Mouse (Mus musculus) adrenal gland, postnatal 25 days (tissue): ENCODE results near the gene Gucy2c. TPM values are rescaled to one million over a fixed set of nuclear protein-coding genes. Genes with fewer than 3 reads are reported as not detected.
A peak's percentile ranks its signal among the peaks of the same experiment; 100 is the strongest.
"Not testable (repeated sequence)": the region's sequence is repeated elsewhere in the genome, so short reads cannot be mapped to it uniquely, and the experiment has no call there.

ENCODE experiments used
- DNase-seq: peaks from one replicate; pipeline ENCODE4 v3.0.0; 2021; ENCODE audit warnings: mixed read lengths
- total RNA-seq: library from RNA; stranded (reverse); gene quantifications from 2 replicates; pipeline ENCODE4 v1.2.3, GENCODE M21; 2021

Gucy2c gene
- total RNA-seq, 1 experiment from 2014 or later, result not detected

DNA sequence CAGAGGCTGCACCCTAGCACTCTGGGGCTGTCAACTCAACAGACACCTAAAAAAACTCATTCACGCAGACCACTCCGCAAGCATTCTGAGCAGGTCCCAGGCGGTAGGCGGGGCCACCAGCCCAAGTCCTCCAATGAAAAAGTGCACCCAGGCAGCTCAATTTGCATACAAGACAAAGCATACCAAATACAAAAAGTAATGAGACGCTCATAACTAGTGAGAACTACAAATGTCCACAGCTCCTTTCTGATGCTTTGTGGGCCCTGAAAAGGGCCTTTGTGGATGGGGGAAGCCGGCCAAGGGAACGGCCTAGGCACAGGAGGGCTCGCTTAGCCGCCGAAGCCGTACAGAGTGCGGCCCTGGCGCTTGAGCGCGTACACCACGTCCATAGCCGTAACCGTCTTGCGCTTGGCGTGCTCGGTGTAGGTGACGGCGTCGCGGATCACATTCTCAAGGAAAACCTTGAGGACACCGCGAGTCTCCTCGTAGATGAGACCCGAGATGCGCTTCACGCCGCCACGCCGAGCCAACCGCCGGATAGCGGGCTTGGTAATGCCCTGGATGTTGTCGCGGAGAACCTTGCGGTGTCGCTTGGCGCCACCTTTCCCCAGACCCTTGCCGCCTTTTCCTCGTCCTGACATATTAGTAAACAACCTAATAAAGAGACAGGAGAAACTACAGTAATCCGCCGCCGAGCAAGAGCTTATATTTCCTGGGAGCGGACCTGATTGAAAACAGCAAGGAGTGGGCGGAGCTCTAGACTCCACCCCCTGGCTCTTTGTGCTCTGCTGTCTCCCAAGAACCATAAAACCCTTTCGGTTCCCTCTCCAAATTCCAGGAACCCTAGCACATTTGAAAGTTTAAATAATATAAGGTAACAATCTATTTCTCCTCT is 22.4 kb upstream of the Gucy2c start, which contains the start of gene Hist4h4:
Gene Hist4h4, minus strand, starts transcription at position 677 of the 895 bp plus-strand sequence.
- DNase-seq, result peak; percentile 92

DNA sequence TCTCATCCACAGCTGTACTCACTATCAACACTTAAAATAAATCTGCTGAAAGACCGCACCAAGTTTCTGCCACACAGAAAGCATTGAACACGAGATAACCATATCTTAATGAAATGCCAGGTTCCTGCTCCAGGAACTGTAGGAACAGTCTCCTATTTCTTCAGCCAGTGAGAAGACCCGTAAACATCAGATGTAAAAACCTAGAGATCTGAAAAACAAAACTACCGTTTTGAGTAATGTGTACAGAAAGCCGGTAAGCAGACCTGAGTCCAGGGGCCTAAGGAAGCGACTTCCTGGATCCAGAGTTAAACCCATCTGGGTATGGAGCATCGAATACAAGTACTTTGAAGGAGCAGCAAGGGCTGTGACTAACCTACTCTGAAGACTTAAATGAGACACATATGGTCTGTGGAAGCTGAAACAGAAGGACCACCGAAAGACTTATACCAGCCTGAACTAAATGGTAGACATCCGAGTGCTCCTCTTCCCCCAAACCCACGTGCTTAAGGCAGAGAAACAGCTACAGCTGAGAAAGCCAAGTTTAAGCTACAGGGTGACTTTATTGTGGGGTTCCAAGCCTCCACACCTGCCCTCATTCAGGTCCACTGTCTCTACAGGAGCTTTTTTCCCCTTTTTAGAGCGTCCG is 21.7 kb upstream of the Gucy2c start:
- no peak for DNase-seq

DNA sequence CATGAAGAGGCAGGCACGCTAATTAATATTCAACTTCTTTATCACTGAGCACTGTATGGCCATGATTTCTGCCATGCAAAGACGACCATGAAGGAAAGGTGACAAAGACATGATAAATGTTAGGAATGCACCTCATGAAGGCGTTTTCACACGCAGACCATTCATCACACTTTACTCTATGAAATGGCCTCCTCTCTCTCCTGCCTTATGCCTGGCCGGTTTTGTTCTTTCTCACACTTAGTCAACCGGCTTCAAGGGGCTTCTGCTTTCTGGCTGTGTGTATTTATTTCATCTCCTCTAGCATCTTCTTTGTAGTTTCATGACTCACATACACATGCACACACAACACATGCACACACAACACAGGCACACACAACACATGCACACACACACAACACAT is 19.7 kb upstream of the Gucy2c start:
- DNase-seq, result no peak

DNA sequence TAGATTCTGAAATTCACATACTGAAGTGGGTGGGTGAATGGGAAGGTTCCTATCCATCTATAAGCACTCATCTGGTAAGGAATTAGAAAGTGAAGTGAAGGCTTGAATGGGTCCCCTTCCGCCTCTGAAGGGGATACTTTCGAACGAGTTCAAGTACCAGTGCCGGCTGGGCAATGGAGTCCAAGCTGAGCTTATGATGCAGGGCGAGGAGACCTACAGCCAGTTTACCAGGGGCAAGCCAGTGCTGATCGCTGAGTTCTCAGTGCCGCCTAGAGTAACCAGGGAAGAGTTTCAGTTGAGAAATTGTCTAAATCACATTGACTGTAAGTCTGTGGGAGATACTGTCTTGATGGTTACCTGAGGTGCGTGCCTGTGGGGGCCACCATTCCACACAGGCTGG is 19.1 kb upstream of the Gucy2c start:
- no peak for DNase-seq

DNA sequence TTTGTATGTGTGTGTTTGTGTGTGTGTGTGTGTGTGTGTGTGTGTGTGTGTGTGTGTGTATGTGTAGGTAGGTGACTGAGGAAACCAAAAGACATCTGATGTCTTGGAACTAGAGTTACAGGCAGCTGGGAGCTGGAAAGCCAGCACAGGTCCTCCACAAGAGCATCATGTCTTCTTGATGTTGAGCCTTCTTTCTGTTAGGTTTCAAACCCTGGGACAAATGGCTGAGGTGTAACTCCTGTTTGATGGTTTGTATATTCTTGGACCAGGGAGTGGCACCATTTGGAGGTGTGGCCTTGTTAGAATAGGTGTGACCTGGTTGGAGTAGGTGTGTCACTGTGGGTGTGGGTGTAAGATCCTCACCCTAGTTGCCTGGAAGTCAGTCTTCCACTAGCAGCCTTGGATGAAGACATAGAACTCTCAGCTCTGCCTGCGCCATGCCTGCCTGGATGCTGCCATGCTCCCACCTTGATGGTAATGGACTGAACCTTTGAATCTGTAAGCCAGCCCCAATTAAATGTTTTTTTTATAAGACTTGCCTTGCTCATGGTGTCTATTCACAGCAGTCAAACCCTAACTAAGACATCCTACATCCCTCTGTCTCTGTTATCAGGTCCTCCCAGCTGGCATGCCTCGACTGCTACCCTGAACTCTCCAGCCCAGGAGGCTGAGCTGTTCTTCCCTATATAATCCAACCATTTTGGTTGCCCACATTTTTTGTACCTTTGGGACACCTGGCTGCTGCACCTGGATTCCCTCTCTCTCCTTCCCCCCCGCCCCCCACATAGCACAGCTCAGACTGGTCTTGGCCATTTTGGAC is 16.5 kb upstream of the Gucy2c start:
- not testable (repeated sequence) for DNase-seq

DNA sequence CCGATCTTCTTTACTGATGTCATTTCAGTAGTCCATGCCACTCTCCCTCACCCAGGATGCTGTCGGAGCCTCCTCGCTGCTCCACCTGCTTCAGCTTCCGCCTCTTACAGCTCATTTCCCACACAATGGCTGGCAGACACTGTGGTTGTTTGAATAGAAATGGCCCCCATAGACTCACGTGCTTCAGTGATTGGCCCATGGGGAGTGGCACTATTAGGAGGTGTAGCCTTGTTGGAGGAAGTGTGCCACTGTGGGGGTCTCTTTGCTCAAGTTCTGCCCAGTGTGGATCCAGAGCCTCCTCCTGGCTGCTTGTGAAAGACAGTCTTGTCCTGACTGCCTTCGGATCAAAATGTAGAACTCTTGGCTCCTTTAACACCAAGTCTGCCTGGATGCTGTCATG is 14.3 kb upstream of the Gucy2c start:
- DNase-seq, result no peak

DNA sequence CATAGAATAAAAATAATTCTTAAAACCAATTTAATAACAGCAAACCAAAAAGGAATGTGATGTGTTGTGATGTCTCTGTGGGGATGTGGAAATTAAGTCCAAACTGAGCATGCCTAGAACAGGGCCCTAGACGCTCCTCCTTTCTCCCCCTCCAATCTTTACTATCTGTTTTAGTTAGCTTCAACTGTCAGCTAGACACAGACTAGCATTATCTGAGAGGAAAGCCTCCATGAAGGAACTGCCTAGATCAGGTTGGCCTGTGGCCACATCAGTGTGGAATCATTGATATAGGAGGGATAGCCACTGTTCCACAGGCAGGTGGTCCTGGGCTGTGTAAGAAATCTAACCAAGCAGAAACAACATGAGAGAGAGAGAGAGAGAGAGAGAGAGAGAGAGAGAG is 13.5 kb upstream of the Gucy2c start:
- no peak for DNase-seq

DNA sequence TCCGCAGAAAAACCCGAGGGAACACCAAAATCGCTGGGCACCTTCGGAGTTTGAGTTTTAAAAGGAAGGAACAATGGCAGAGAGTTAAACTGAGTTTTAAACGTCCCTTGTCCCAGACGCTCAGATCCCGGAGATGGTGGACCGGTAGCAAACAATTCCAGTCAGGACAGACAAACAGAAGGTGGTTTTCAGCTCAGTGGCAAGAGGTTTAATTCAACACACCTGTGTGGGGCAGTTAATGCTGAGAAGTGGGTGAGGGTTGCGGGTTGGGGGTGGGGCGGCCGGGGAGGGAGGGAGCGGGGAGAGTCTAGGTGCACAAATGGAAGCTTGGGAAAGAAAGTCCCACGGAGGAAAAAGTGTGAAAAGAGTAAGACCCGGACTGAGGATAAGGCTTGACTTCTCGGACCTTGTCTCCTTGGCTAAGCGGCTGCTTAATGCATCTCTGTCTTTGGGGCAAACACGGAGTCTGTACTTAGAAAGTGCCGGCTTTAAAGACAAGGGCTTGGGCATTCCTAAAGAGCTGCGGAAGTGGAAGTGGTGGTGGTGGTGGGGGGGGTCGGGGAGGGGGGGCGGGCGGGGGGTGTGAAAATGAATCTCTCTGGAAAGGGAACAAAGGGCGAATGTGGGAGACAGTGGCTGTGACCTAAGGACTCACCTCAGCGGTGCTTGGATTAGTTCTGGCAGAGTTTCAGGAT is 12.4 kb upstream of the Gucy2c start:
- no peak for DNase-seq

DNA sequence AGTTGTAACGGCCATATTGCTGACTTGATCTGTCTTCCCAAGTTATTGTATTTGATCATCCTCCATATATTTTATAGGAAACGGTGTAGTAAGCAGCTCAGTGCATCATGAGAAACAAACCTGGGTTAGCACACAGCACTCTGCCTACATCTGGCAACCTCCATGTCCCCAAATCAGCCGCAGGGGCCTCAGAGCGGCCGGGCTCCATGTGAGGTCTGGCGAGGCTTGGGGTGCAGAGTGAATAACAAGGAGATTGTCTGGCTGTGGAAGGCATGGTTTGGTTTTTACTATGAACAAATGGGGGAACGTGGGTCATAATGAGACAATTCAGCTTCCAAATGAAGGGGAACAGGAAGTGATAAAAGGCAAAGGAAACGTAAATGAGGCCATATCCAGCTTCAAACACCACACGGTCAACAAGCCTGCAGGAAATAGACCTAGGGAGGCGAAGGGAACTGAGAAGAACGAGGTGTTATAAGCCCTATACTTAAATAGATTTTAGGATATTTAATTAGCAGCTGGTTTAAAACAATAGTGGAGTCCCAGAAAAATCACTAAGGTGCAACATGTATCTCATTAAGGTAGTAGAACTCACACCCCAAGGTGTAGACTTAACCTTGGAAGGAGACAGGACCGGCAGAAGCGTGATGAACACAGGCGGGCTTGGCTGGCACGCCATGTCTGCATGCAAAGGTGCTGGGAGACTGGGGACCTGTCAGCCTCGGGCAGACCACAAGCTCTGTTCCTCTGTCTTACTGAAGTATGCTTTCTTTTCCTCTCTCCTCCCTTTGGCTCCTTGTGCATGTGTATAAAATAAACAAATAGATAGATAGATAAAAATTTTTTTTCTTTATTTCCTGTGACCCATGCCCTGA is 11.6 kb upstream of the Gucy2c start:
- DNase-seq, result no peak

DNA sequence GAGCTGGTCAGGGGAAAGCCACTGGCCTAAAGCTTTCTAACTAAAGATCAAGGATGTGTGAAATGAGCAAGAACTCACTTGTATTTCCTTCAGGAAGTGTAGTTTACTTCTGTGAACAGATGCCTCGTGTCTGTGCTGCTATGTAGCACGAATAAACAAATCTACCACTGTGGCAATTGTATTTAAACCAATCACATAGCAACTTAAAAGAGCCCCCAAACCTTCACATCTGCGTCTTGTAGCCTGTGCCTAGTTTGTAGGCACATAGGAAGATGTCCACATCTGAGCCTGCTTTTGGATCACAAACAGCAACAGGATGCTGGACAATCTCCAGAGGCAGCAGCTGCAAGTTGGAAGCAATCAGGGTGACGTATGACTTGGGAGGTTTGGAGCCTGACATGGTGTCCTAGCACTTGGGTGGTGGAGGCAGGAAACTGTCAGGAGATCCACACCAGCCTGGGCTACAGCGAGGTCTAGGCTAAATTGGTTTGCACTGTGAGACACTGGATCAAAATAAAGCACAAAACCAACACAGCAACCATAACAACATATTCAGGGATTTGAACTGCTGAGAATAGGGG is 7.9 kb upstream of the Gucy2c start:
- no peak for DNase-seq

DNA sequence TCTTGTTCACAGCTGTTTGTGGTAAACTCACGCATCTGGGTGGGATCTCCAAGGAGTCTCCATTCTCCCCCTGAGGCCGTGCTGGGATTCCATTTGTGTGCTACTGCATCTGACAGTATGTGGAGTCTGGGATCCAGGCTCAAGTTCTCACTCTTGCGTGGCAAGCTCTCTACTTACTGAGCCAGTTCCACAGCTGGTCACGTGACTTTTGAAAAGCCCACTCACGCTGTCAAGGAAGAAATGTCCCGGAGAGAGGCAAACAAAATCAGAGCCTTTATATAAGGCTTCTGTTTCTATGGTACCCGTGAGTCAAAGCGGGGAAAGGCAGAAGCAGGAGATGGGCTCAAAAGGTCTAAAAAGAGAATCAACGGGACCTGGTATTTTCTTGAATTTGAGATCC is 1.2 kb upstream of the Gucy2c start:
- no peak for DNase-seq

DNA sequence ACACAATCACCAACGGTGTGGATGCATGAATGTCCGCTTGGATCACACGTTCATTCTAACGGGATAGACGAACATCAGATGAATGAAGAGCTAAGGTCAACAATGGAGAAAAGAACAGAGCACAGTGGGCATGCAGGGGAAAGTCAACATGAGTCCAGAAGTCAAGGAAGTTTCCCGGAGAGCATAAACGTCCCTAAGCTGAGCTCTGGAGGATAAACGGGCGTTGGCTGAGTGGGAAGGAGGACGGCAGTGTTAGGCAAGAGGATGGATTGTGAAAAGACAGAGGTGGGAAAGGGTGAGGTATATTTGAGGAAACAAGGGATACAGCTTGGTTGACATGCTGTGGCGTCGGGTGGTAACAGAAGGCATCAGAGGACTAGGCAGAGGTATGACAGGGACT is 581 bp upstream of the Gucy2c start:
- DNase-seq, result no peak

DNA sequence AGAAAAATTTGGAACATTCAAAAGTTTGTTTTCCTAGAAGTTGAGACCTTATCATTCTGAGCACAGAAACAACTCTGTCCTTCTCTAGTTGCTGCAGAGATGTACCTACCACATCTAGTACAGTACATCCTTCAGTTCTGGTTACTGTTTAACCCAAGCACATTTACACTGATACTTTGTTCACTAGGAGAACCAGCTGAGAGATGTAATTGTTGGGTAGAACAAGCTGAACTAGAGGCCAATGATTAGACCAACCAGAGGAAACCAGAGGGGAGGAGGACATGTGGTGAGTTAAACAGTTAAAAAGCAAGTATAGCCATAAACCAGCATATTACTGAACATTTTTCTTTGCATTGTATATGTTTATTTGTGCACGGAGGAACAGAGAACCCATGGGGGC is 5.2 kb downstream of the Gucy2c start:
- DNase-seq, result no peak

DNA sequence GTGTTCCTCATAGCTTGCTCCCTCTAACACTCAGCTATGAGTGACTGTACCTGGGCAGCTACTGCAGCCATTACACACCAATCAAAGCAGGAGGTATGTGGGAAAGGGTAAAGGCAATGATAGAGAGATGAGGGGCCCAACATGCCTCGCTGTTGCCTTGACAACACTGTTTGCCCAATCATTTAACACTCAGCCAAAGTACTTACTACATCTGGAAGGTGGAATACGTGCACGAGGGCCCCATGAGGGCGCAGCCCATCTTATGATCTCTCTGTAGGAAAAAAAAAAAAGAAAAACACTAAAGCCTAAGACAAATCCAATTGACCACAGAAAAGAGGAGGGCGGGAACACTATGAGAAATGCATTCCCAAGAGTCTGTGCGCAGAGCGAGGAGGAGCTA is 11.7 kb downstream of the Gucy2c start:
- DNase-seq, result no peak

DNA sequence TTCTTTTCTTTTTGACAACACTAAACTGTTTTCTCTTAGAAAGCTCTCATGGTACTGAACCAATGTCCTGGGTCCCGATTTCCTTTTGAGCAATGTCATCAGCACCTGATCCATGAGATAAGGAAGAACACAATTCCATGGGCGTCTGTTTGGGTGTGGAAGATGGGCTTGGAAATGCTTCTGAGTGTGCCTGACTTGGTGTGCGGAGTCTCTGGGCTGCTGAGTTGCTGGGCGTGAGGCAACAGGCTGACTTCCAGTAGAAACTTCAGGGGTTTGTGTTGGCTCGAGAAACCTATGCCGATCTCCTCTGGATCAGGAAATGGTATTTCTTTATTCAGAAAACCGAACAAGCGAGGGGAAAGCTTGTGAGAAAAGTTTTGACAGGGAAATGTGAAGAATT is 12.4 kb downstream of the Gucy2c start:
- no peak for DNase-seq

DNA sequence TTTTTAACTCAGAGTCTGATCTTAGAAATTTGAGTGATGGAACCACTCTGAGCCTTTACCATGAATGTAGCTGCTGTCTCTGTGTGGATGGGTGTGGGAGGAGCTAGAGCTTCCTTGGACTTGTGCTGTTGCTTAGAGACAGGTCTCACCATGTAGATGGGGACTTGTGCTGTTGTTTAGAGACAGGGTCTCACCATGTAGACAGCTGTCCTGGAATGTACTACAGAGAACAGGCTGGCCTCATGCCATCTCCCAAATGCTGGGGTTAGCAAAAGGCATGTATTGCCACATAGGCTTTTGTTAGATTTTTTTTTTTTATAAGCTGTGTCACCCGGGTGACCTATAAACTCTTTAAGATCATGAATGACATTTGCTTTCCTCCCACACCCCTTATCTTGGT is 17.7 kb downstream of the Gucy2c start:
- DNase-seq, result no peak

DNA sequence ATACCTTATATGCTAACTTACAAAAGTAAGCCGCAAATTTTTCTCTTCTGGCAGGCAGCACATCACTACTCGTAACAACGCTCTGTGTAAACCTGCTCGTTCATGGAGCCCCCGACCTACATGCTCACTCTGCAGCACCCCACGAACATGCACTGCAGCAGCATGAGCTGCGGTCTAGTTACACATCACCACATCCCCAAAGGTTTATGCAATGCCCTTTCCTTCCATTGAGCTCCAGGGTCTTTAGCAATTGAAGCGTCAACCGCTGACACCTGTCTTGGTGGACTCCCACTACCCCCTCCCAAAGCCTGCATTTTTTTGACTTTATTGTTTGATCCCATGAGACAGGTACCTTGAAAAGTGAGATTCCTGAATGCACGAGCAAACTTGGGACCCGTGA is 31.0 kb downstream of the Gucy2c start:
- DNase-seq, result no peak

DNA sequence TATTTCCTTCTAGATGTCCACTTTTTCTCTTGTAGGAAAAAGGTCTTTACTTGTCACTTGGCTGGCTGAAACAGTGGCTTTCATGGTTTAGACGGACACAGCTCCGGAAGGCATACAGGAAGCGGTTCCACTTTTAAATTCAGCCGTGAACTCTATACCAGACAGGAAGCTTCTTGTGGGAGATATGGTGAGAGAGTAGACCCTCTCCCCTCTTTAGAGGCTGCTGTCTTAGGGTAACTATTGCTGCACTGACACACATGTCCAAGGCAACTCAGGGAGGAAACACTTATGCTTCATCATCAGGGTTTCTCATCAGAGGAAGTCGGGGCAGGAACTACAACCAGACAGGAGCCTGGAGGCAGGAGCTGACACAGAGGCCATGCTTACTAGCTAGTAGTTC is 36.0 kb downstream of the Gucy2c start:
- DNase-seq, result no peak

DNA sequence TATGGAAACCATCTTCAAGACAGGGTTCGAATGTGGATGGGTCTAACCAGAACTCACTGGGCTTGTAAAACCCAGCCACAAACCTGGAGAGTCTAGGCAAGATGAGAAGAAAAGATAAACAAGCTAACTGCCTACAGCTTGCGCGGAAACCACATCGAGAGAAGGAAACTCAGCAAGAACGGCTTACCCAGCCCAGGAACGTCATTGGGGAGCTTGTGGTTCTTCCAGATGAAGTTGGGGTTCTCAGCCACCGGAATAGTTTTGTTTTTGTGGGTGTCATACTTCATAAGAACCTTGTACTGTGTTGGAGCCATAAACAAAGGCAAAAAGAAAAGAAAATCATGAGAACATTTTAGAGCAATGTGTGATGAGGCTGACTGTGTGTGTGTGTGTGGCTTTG is 37.8 kb downstream of the Gucy2c start:
- no peak for DNase-seq

DNA sequence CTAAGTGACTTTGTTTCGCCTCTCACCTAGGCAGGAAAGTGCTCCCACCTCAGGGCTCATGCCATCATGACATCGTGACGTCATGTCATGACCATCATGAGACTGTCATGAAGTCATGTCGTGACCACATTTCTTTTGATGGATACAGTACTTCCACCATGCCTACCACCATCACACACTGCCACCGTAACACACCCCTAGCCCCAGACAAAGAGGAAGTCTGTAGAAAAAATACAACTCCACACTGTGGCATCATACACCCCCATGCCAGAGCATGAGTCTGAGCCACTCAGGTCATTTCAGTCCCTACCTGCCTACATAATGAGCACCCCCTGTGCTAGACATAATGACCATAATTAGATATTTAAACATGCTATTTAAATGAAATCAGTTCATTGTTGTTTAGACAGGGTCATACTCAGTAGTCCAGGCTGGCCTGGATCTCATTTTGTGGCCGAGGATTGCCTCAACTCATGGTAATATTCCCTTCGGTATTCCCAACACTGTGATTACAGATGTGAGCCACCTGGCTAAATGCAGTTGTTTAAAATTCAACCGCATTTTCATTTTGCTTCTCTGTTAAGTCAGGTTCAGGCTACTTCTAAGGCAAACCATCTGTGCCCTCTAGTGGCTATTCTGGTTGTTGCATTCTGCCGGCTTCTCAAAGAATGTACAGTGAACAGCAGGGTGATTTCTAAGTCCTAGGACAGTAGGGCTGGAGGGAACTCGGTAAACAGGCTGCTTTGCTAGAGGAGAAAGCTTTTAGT is 39.0 kb downstream of the Gucy2c start:
- peak; percentile 74 for DNase-seq
